Mouse (Mus musculus): ENCODE data around the gene Smad9.

Smad9 gene

DNA sequence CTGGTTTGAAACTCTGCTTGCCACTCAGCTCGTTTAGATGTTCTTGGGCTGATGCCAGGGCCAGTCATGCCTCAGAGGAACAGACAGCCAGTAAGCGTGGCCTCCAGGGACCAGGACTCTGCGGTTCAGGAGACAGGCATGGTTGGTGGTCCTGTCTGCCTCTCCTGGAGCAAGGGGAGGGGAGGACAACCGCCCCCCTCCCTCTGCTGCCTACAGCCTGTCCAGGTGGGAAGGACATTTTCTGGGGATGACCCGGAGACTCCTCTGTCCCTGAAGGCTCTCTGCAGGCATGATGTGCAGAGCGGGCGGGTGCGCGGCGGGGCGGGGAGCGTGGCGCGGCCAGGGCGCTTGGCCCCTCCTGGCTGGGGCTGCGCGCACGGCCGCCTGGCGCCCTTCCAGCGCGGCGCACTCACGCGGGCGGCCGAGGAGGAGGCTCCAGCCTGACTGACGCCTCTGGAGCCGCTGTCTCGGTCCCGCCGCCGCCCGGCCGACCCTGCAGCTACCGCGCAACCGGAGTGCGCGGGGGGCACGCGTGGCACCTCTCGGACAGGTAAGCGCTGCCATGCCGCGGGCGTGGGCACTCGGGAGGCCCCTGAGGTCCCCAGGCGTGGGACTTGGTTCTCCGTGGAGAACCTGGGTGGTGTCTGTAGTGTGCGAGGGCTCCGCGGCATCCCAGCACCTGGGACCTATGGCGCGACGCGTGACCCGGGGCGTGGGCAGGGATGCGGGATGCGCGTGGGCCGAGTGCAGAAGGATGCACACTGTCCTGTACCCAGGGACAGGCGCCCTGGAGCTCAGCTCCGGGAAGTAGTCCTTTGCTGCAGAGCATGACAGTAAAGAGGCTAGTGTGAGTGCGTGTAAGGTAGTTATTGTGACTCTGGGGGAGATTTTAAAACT is at the start of gene Smad9:
Gene Smad9, plus strand, starts transcription at position 438 of the 897 bp plus-strand sequence.
- peak; percentile 52 for DNase-seq (ENCODE audit: extremely low spot score, low spot score)

DNA sequence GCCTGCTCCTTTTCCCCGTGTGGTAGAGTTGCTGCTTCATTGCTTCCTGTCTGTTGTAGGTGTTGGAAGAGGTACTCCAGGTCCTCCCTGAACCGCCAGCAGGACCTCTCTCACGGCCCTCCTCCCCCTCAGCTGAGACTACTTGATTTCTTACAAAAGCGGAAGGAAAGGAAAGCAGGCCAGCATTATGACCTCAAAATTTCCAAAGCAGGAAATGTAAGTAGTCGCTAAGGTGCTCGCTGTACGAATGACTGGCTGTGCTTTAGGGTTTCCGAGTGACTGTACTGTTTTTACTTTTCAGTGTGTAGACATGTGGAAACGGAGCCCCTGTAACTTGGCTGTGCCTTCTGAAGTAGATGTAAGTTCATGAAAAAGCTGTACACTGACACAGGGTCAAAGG is 46.4 kb upstream of the Smad9 start:
- DNase-seq (ENCODE audit: extremely low spot score, low spot score): no peak

DNA sequence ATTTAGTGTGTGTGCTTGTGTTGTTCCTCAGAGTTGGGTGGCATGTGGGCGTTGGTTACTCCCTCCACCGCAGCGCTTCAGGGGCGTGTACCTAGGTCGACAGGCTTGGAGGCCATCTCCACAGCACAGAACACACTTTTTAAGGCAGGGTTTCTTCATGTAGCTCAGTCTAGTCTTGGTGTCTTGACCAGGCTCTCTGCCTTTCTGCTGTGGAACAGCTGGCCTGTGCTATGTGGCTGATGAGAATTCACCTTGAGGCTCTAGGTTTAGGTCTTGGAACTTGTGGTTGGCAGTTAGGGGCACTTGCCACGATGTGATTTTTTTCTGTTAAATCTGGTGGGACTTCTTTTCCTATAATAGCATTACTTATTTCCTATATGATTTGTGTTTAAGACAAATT is 41.1 kb upstream of the Smad9 start, which contains the start of gene Gm21958:
Gene Gm21958, minus strand, starts transcription at position 101 of the 400 bp plus-strand sequence.
- DNase-seq (ENCODE audit: extremely low spot score, low spot score): no peak

DNA sequence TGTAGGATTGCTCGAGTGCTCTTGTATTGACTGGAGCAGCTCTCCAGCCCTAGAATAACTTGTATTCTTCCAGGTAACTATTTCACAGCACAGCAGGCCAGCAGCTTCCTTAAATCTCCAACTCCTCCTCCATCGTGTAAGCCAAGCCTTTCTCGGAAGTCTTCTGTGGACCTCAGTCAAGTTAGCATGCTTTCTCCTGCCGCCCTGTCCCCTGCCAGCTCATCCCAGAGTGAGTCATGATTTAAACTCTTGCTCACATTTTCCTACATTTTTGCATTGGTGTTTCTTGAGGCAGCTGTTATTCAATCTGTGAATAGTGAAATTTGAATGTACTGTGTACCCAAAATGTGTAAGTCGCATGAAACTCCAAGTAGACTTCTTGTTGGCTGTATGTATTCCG is 39.9 kb upstream of the Smad9 start:
- no peak for DNase-seq (ENCODE audit: extremely low spot score, low spot score)

DNA sequence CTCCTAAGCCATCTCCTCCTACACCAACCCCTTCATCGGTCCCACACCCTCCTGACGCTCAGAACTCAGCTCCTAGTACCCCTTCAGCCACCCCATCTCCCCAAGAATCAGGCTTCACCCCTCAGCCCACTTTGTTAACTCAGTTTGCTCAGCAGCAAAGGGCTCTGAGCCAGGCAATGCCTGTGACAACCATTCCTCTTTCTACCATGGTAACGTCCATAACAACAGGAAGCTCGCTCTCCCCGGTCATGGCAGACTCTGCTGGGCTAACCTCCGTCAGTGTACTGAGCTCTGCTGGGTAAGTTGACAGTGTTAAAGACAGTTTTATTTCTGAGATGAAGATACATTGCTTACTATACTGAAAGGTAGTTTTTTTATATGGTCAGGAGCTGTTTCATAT is 38.0 kb upstream of the Smad9 start:
- no peak for DNase-seq (ENCODE audit: extremely low spot score, low spot score)

DNA sequence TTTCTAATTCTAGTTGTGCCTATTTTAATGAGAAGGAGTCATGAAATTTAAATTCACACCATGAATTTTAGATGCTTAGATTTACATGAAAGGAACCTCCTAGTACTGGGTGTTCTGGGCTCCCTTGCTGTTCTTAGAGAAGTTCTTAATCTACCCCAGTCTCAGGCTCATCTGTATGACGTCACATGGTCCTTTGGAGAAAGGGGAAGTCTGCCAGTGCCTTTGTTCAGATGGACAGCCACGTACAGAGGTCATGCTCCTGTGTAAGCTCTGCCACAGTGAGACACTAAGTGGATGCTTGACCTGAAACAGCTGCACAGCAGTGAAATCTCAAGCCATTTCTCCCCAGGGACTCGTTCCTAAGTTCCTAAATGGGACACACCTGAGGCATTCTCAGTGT is 36.4 kb upstream of the Smad9 start:
- DNase-seq (ENCODE audit: extremely low spot score, low spot score): no peak

DNA sequence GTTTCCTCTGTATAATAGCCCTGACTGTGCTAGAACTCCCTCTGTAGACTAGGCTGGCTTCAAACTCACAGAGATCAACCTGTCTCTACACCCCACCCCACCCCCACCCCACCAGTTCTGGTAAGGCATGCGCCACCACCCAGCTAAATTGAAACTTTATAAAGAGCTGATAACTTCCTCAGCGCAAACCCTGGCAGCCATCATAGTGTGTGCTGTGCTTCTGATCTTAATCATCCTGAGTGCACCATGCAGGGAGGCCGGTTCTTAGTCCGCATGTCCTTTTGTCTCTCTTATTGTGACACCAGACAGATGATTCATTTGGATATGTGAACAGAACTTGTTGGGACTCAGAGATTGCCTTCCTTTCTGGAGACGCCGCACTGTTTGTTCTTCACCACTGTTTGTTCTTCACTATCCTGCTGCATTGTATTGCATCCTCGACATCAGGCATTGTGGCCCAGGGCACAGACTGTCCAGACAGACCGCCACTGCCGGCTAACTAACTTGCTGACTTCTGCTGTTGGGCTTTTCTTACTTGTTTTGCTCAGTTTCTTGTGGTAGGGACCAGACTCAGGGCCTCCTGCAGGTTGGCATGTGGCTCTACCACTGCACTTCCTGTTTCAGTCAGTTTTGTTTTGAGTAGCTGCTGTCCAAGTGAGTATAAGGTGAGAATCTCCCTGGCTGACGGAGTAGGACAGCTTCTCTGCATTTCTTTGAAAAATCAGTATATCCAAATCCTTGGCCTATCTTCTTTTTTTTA is 31.5 kb upstream of the Smad9 start:
- no peak for DNase-seq (ENCODE audit: extremely low spot score, low spot score)

DNA sequence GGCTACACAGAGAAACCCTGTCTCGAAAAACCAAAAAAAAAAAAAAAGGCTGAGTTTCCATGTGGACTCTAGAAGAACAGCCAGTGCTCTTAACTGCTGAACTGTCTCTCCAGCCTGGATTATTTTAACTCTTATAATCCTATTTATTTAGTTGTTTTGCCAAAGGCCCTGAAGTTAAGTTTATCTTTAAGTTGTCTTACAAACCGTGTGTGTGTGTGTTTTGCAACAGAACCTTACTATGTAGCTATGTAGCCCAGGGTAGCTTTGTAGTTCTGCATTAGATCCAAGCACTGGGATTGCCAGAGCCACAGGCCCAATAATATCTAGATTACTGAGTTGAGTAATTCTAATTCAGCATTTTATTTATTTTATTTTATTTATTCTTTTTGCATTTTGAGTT is 30.0 kb upstream of the Smad9 start:
- no peak for DNase-seq (ENCODE audit: extremely low spot score, low spot score)

DNA sequence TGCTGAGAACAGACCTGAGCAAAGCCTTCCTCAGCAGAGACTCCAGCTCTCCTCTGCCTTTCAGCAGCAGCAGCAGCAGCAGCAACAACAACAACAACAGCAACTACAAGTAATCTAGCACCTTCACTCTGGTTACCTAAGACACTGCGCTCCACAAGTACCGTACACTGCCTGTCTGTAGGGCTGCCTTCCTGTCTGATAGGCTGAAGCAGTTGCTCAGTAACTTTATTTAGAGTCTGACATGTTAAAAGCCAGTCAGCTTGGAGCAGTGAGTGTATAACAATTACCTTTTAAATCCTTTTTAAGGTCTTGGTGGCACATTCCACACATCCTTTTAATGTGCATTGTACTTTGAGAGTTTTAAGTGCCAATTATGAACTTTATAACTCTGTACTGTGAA is 27.8 kb upstream of the Smad9 start:
- DNase-seq (ENCODE audit: extremely low spot score, low spot score): no peak

DNA sequence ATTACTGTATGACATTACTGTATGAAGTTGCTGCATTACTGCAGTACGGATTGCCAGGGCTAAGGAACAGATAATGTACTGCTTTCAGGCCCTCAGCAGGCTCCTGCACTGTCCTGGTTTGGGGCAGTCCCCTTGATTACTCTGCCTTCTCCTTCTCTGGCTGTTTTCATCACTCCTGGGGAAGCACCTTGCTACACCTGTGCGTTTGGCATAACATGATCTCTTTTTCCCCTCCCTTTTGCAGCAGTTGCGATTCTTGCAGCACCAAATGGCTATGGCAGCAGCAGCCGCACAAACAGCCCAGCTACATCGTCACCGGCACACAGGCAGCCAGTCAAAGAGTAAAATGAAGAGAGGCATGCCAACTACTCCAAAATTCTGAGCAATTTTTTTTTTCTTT is 27.3 kb upstream of the Smad9 start:
- no peak for DNase-seq (ENCODE audit: extremely low spot score, low spot score)

DNA sequence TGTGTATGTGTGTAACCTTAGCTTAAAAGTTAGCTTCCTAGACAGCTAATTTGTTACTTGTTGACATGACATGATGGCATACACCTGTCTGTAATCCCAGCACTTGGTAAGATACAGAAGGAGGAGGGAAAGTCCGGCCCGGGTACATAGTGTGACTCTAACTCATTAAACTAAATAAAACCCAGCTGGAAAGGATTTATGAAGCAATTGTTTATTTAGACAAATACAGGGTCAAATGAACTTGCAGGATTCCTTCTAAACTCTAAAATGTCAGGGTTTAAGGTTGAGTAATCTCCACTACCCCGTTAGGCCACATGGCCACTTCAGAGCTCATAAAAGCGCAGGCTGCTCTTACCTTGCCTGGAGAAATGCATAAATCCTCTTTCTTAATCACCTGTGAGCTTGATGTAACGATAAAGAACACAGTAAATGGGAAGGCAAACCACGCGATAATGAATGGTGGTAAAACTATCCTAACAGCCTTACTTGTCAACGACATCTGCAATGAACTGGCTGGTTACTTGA is 23.7 kb upstream of the Smad9 start:
- DNase-seq (ENCODE audit: extremely low spot score, low spot score): no peak

DNA sequence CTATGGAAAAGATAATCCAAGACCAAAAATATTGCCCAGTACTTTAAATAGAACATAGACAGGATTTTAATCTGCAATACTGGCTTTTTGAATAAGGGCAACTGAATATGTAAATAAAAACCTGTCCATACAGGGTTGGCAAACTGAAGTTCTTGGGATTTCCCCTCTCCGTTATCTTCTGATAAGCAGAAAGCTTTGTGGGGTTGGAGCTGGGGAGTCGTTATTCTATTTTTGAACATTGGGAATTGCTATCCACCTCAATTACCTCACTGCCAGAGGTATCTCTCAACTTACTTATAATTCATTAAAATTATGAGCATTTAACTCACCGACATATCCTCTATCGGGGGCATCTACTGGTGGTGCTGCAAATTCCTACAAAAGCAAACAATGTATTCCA is 23.0 kb upstream of the Smad9 start:
- no peak for DNase-seq (ENCODE audit: extremely low spot score, low spot score)

DNA sequence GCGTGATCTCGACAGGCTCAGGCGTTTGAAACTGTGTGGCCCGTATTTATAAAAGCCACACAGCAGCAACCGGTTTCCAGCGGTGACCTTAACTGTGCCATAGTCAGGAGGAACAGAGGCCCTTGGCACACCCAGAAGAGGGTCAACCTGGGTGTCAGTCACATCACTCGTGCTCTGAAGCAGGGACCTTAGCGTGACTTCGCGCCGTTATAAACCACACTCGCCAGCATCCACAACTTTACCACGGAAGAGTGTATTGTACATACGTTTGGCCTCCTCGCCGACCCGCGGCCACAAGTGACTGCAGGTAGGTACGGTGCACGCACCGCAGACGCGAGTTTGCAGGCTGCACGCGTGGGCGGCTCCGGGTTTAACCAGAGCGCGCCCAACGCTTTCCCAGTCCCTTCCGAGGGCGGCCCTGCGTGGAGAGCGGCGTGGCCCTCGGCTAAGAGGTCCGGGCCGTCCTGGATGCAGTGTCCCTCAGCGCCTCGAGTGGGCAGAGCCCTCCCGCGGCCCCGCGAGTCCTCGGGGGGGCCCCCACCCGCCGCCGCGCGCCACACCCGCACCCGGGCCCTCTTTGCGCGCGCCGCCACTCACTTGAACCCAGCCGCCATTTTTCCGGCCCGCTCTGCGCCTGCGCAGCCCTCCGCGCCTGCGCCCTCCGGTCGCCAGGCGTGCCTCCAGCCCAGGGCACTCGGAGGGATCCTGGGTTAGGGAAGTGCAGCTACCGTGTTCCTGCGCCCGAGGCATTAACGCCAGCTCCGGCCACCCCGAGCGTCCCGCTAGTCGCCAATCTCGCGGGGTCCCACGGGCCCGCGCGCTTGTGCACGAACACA is 20.8 kb upstream of the Smad9 start:
- DNase-seq (ENCODE audit: extremely low spot score, low spot score): peak; percentile 90

DNA sequence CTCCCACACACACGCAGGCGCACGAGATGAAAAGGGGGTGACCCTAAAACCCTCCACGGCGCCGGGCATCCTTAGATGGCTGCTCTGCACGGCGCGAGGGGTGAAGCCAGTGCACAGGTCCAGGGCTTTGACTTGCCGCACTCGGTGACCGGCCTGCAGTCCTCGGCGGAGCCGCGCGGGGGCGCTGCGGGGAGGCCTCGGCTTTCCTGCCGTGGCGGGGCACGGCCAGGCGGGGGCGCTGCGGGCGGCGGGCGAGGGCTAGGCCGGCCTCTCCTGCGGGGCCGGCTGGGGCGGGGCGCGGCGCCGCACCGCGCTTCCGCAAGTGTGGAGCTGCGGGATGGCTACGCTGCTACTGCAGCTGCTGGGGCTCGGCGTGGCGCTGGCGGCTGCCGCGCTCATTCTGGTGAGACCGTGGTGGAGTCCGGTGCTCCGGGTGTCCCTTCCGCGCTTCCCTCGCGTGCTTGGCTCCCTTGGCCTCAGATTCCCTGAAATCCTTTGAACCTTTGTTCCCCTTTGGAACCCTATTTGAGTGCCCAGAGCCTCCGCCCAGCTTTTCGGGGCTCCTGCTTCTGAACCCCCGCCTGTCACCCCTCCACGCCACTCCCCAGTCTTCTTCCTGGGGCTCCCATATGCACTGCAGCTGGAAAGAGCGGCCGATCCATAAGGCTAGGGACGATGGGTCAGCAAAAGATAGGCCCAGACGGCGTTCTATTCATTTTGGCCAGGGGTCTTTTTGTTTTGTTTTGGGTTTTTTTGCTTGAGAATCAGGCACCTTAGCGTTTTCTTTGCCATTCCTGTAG is 19.9 kb upstream of the Smad9 start, which contains the start of the genes Exosc8 and Alg5:
Gene Exosc8, minus strand, starts transcription at position 147 of the 800 bp plus-strand sequence.
Gene Alg5, plus strand, starts transcription at position 293 of the 800 bp plus-strand sequence.
- DNase-seq (ENCODE audit: extremely low spot score, low spot score): peak; percentile 99

DNA sequence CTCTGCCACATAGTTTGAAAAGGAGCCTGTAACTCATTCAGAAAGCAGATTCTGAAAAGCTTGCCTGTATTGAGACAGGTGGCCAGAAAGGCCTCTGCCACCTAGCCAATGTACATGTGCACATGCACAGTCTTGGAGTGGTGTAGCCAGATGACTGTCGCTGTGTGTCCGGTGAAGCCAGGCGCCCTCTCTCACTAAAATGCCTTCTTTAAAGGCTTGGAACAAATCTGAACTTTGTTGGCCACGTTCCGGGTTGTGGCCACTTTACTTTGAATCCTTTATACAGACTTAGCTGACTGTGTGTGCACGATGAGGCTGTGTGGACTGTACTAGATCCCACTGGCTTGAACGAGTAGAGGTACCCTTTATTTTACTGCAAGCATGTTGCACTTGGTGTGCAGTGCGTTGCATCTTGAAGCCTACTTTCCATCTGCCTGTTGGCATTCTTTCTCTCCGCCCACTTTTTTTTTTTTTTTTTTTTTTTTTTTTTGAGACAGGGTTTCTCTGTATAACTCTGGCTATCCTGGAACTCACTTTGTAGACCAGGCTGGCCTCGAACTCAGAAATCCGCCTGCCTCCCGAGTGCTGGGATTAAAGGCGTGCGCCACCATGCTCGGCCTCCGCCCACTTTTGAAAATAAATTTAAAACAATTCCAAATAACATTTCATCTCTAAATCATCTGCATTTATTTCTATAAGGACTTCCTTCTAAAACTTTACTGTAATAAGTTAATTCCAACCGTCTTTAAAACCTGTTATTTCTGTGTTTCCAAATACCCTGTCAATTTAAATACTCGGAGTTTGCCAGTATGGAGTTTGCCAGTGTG is 19.1 kb upstream of the Smad9 start:
- DNase-seq (ENCODE audit: extremely low spot score, low spot score): peak; percentile 40

DNA sequence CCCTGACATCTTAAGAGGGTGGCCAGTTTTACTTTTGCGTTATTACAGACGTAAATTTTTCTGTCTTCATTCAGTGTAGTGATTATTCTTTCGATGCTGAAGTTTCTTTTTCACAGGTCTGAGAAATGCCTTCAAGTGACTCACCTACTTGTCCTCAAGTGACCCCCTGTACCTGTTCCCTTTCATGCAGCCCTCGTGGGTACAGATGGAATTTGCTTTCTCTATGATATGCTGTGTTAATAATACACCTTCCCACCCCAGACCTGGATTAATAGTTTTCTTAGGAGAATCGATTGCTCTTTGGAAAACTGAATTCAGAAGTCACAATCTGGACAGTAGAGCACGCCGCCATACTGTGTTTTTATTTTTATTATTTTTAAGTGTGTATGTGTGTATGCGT is 18.1 kb upstream of the Smad9 start:
- DNase-seq (ENCODE audit: extremely low spot score, low spot score): no peak

DNA sequence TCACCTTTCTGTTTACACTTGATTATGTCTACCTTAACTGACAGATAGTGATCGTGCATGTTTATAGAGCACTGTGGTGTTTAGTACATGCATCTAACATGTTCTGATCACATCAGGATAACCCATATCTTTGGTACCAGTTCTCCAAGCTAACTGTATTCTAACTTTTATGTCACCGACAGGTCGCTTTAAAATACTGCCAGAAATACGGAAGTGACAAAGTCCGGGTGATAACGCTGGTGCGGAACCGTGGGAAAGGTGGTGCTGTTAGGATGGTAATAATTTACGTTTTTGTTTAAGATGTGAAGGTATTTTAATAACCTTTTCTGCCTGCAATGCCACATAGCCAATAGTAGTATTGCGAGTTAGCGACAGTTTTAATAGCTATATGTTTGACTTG is 13.4 kb upstream of the Smad9 start:
- no peak for DNase-seq (ENCODE audit: extremely low spot score, low spot score)

DNA sequence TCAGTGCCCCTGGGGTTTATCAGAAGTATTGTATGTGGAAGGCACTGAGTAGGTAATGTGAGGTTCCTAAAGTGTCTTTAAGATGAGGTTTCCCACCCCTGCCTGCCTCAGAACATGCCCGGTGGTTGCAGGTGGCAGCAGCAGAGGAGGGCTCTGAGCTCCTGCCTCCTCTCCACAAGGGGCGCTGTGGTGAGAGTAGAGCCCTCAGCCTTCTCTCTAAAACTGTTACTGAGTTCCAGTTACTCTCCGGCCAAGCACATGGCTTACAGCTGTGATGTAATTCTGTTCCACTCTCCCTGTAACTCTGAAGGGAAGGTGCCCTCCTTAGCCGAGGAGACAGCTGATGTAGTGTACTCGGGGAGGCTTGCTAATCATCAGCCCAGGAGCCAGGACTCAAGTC is 9.6 kb upstream of the Smad9 start:
- no peak for DNase-seq (ENCODE audit: extremely low spot score, low spot score)

DNA sequence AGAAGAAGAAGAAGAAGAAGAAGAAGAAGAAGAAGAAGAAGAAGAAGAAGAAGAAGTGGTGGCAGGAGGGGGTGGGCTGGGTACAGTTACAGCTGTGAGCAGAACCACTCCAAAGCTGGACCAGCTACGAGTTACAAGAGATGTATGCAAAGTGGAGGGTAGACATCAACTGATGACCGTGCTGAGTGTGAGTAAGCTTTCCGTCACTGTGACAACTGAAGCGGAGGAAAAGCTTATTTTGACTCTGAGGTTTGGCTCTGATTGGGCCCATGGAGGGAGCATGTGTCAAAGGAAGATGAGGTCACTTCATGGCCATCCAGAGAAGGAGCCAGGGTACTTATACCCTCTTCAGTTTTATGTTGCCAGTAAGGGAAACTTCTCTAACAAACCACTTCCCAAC is 2.0 kb upstream of the Smad9 start:
- DNase-seq (ENCODE audit: extremely low spot score, low spot score): no peak

DNA sequence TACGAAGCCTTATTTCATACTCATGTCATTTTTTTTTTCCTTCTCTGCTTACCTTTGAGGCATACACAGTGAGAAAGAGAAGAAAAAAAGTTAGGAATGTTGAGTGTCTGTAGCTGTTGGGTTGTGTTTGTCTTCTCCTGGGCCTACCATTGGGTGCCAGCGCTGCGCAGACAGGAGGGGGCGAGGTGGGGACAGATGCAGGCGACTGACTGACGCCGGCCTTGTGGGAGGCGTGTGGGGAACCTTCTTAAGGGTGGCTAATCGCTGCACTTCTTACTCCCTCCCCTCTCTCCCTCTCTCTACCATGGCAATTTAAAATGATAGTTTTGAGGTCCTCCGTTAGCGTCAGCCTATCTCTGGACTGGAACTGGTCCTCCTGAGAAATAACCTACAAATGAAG is 676 bp downstream of the Smad9 start:
- peak; percentile 29 for DNase-seq (ENCODE audit: extremely low spot score, low spot score)

All from neural tube, embryonic 10.5 days (tissue).